Mouse (Mus musculus) liver, embryonic 14.5 days (tissue): ENCODE measurements around the gene Icam4. TPM values are rescaled to one million over a fixed set of nuclear protein-coding genes. Genes with fewer than 3 reads are reported as not detected.

Experiments
- ATAC-seq: fragments of 200-750 bp; cut with Nextera tagmentation; 2 replicates; pipeline ENCODE4 v1.8.0; 2017; ENCODE audit warnings: moderate number of reproducible peaks, mild to moderate bottlenecking, moderate library complexity; ENCODE audit not compliant: insufficient read depth
- DNase-seq, 3 experiments: peaks; one replicate each; pipeline ENCODE4 v3.0.0-alpha.2; 2012 to 2013; ENCODE audit warnings: low read depth in 3 of 3, low spot score in 3 of 3
- H3K27ac ChIP-seq: fragments of 300-500 bp; sonication (generic); 2 replicates; pipeline ENCODE4 v1.5.1; 2014; ENCODE audit warnings: moderate library complexity, mild to moderate bottlenecking, control low read depth, inconsistent platforms
- H3K27me3 ChIP-seq: fragments of 300-500 bp; sonication (generic); 2 replicates; pipeline ENCODE4 v1.6.1; 2014; ENCODE audit warnings: mild to moderate bottlenecking, low read length, moderate library complexity; ENCODE audit not compliant: control insufficient read depth, insufficient read depth
- H3K36me3 ChIP-seq: fragments of 300-500 bp; sonication (generic); replicated peaks from 2 replicates; pipeline ENCODE4 v1.6.1; 2014; ENCODE audit warnings: low read depth; ENCODE audit not compliant: control insufficient read depth, insufficient read depth
- H3K4me1 ChIP-seq, 2 experiments: fragments of 200-500 bp in 1 of 2; fragments of 300-500 bp in 1 of 2; sonication (generic) in 1 of 2; replicated peaks; 2 replicates each; pipeline ENCODE4 v1.6.1; 2012 to 2014; ENCODE audit warnings: antibody characterized with exemption in 1 of 2, inconsistent platforms in 1 of 2, low read length in 1 of 2; ENCODE audit not compliant: control insufficient read depth in 2 of 2, insufficient read depth in 2 of 2
- H3K4me2 ChIP-seq: fragments of 300-500 bp; sonication (generic); 2 replicates; pipeline ENCODE4 v1.6.1; 2014; ENCODE audit warnings: low read depth, mild to moderate bottlenecking, control low read depth, moderate library complexity
- H3K4me3 ChIP-seq, 2 experiments: fragments of 200-500 bp in 1 of 2; fragments of 300-500 bp in 1 of 2; sonication (generic) in 1 of 2; 2 replicates each; pipeline ENCODE4 v1.5.1; 2012 to 2014; ENCODE audit warnings: low read depth in 2 of 2, low read length in 2 of 2, mild to moderate bottlenecking in 2 of 2, control low read depth in 1 of 2, inconsistent platforms in 1 of 2, moderate library complexity in 1 of 2; ENCODE audit not compliant: insufficient read depth in 1 of 2
- H3K9ac ChIP-seq: fragments of 300-500 bp; sonication (generic); replicated peaks from 2 replicates; pipeline ENCODE4 v1.6.1; 2014; ENCODE audit warnings: mild to moderate bottlenecking, control low read depth, moderate library complexity
- H3K9me3 ChIP-seq: fragments of 300-500 bp; sonication (generic); 2 replicates; pipeline ENCODE4 v1.6.1; 2016; ENCODE audit warnings: low read length, mixed read lengths; ENCODE audit not compliant: control insufficient read depth
- CTCF ChIP-seq: IDR thresholded peaks from 2 replicates; pipeline ENCODE4 v1.5.1; 2016; ENCODE audit warnings: antibody characterized with exemption, low read depth, control low read depth
- EP300 ChIP-seq: IDR thresholded peaks from 2 replicates; pipeline ENCODE4 v1.6.1; 2016; ENCODE audit warnings: antibody characterized with exemption, low read depth
- WGBS: fragments of 180-500 bp; shearing (Covaris S2); extraction: QIAGEN DNeasy Blood & Tissue Kit; methylation state at CpG from one replicate; pipeline ENCODE4 v1.1.7; 2014; ENCODE audit not compliant: insufficient replicate concordance; 5-methylcytosine and 5-hydroxymethylcytosine counted together
- polyA plus RNA-seq, 2 experiments: library from polyadenylated mRNA; depleted of rRNA in 1 of 2; stranded (reverse) in 1 of 2; unstranded in 1 of 2; fragments of >200 nt; fragmentation: Nextera tagmentation in 1 of 2; extraction: Ambion mirVana in 1 of 2; gene quantifications; 2 replicates each; pipeline versions ENCODE4 v1.2.1 to v1.2.3; 2012 to 2014

Icam4 gene
- polyA plus RNA-seq, 2 experiments = 61.8 to 204 TPM

DNA sequence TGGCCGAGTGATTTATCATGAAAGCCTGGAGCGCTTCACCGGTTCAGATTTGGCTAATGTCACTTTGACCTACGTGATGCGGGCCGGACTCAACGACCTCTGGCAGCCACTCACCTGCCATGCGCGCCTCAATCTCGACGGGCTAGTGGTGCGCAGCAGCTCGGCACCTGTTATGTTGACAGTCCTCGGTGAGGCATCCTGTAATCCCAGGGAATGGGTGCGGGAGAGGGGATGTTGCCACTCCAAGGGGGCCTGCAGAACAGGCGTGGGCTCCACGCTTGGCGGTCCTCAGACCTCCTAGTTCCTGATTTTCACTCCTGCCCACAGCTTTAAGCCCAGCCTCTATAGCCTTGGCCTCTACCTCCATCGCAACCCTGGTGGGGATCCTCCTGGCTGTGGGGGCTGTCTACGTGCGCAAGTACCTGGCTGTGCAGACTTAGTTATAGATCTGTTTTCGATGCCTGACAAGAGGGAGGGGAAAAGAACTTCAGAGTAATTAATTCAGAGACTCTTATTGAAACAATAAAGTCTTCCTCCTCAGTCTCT, 955 bp downstream of the Icam4 start:
- Histone ChIP-seq H3K9ac (peak overlapping the region; percentile 95), H3K27me3 (peaks cover 32% of the 10 kb centered on the region), H3K4me2 (peak overlapping the region; percentile 100), H3K4me3 (peak overlapping the region; percentile 67 to 87), H3K9me3 (no peaks in the 10 kb centered on the region), H3K36me3 (no peaks in the 10 kb centered on the region), H3K4me1 (peaks cover 30 to 32% of the 10 kb centered on the region in 2 experiments), H3K27ac (peak overlapping the region; percentile 91)
- 9% methylated on average over 22 of the region's 22 CpGs for WGBS
- DNase-seq (no peak), ATAC-seq (peak; percentile 6; the same call in 1 of the 2 replicates)
- TF ChIP-seq CTCF (no peak), EP300 (no peak)

- Histone ChIP-seq H3K36me3 (no peaks in the 10 kb centered on the region), H3K27me3 (peaks cover 39% of the 10 kb centered on the region), H3K9ac (peak overlapping the region; percentile 95), H3K4me2 (peak overlapping the region; percentile 100), H3K9me3 (no peaks in the 10 kb centered on the region), H3K4me1 (peaks cover 30 to 32% of the 10 kb centered on the region in 2 experiments), H3K27ac (peak overlapping the region; percentile 91), H3K4me3 (peak overlapping the region; percentile 67 to 87)
- peak; percentile 70 for ATAC-seq
- TF ChIP-seq EP300 (0 out of 2 replicates have a peak, but pooled peaks have one; percentile 8), CTCF (peak; percentile 86)
- under 1% methylated on average over 13 of the region's 13 CpGs for WGBS
- DNase-seq = peak; percentile 93 to 97 (median 94)
Observed at GRCm38 (mm10) chr9:21030781-21031250, 1.6 kb downstream of the Icam4 start.

- Histone ChIP-seq H3K9me3 (no peaks in the 10 kb centered on the region), H3K27me3 (peaks cover 45% of the 10 kb centered on the region), H3K4me2 (peak overlapping the region; percentile 100), H3K9ac (peak overlapping the region; percentile 65), H3K27ac (peak overlapping the region; percentile 88), H3K4me1 (peaks cover 30 to 32% of the 10 kb centered on the region in 2 experiments), H3K36me3 (no peaks in the 10 kb centered on the region), H3K4me3 (peak overlapping the region; percentile 67 to 79)
- DNase-seq = peak in 1 of 3 experiments; percentile 44
- under 1% methylated on average over 36 of the region's 36 CpGs for WGBS
- no peak for TF ChIP-seq EP300
- no peak for TF ChIP-seq CTCF
- ATAC-seq = no peak
Observed at GRCm38 (mm10) chr9:21031251-21031895, 2.2 kb downstream of the Icam4 start.

GRCm38 (mm10) chr9:21031896-21032351, 2.8 kb downstream of the Icam4 start, which contains the start of gene Icam5:
Gene Icam5 (plus strand): TSS chr9:21032073.
- Histone ChIP-seq H3K9ac (peak within 1 kb of the TSS; percentile 65), H3K27ac (peak within 1 kb of the TSS; percentile 88), H3K9me3 (no peaks in the 10 kb centered on the region), H3K4me1 (peaks cover 30 to 32% of the 10 kb centered on the region in 2 experiments), H3K36me3 (no peaks in the 10 kb centered on the region), H3K4me3 (peak within 1 kb of the TSS; percentile 67 to 79), H3K27me3 (peaks cover 50% of the 10 kb centered on the region), H3K4me2 (peak within 1 kb of the TSS; percentile 100)
- no peak for ATAC-seq
- under 1% methylated on average over 35 of the region's 35 CpGs for WGBS
- TF ChIP-seq EP300 = no peak
- DNase-seq = peak in 1 of 3 experiments; percentile 35

- DNase-seq (no peak), ATAC-seq (no peak)
- Histone ChIP-seq H3K4me3 (peak overlapping the region; percentile 49 to 67), H3K27me3 (peaks cover 56% of the 10 kb centered on the region), H3K9me3 (no peaks in the 10 kb centered on the region), H3K36me3 (no peaks in the 10 kb centered on the region), H3K9ac (no peak overlapping the region), H3K4me2 (peak overlapping the region; percentile 100), H3K4me1 (peaks cover 28 to 32% of the 10 kb centered on the region in 2 experiments), H3K27ac (no peak overlapping the region)
- no peak for TF ChIP-seq EP300
- TF ChIP-seq CTCF = no peak
- 4% methylated on average over 7 of the region's 7 CpGs for WGBS
Observed at GRCm38 (mm10) chr9:21032491-21032890, 3.3 kb downstream of the Icam4 start.
